Mouse (Mus musculus) forebrain, postnatal 0 days (tissue): ENCODE results near the gene Enah. TPM values are rescaled to one million over a fixed set of nuclear protein-coding genes. Genes with fewer than 3 reads are reported as not detected.

Experiments used
- ATAC-seq: fragments of 200-750 bp; cut with Nextera tagmentation; 2 replicates; pipeline ENCODE4 v1.8.0; 2017; ENCODE audit warnings: mild to moderate bottlenecking, moderate library complexity
- DNase-seq: peaks from one replicate; pipeline ENCODE4 v3.0.0-alpha.2; 2015
- H3K27ac ChIP-seq: fragments of 300-500 bp; sonication (generic); 2 replicates; pipeline ENCODE4 v1.5.1; 2014; ENCODE audit warnings: low read depth, mild to moderate bottlenecking, antibody characterized with exemption, low read length, moderate library complexity, mixed read lengths
- H3K27me3 ChIP-seq: fragments of 300-500 bp; sonication (generic); 2 replicates; pipeline ENCODE4 v1.6.1; 2014; ENCODE audit warnings: mild to moderate bottlenecking, low read length, mixed read lengths; ENCODE audit not compliant: insufficient read depth
- H3K36me3 ChIP-seq: fragments of 300-500 bp; sonication (generic); 2 replicates; pipeline ENCODE4 v1.6.1; 2014; ENCODE audit warnings: mild to moderate bottlenecking, moderate library complexity; ENCODE audit not compliant: insufficient read depth
- H3K4me1 ChIP-seq: fragments of 300-500 bp; sonication (generic); 2 replicates; pipeline ENCODE4 v1.6.1; 2014; ENCODE audit warnings: antibody characterized with exemption; ENCODE audit not compliant: insufficient read depth
- H3K4me2 ChIP-seq: fragments of 300-500 bp; sonication (generic); 2 replicates; pipeline ENCODE4 v1.6.1; 2014; ENCODE audit warnings: low read depth, mild to moderate bottlenecking, moderate library complexity
- H3K4me3 ChIP-seq: fragments of 300-500 bp; sonication (generic); 2 replicates; pipeline ENCODE4 v1.5.1; 2014; ENCODE audit warnings: low read depth, low read length, mixed read lengths
- H3K9ac ChIP-seq: fragments of 300-500 bp; sonication (generic); 2 replicates; pipeline ENCODE4 v1.6.1; 2014; ENCODE audit warnings: mild to moderate bottlenecking
- H3K9me3 ChIP-seq: fragments of 300-500 bp; sonication (generic); 2 replicates; pipeline ENCODE4 v1.6.1; 2016; ENCODE audit warnings: low read length
- CTCF ChIP-seq: sonication (generic); IDR thresholded peaks from 2 replicates; pipeline ENCODE4 v1.5.1; 2016; ENCODE audit warnings: antibody characterized with exemption, control low read depth, low read depth
- WGBS: fragments of 180-500 bp; shearing (Covaris S2); extraction: QIAGEN DNeasy Blood & Tissue Kit; methylation state at CpG from one replicate; pipeline ENCODE4 v1.1.7; 2014; 5-methylcytosine and 5-hydroxymethylcytosine counted together
- polyA plus RNA-seq: library from polyadenylated mRNA; unstranded; fragments of >200 nt; fragmentation: Nextera tagmentation; extraction: Ambion mirVana; gene quantifications from 2 replicates; pipeline ENCODE4 v1.2.1, GENCODE M21; 2015
- total RNA-seq: library from RNA; depleted of rRNA; stranded (reverse); fragments of >200 nt; gene quantifications from 2 replicates; pipeline ENCODE4 v1.2.3, GENCODE M21; 2014

Enah gene
- total and polyA plus RNA-seq, 2 experiments from 2014 or later = 16.0 to 88.0 TPM

- no peaks in the 10 kb centered on the region for H3K4me1 ChIP-seq
- WGBS = 49% methylated on average over 15 of the region's 15 CpGs
- peak; percentile 31; the same call in 1 of the 2 replicates for TF ChIP-seq CTCF
- DNase-seq (no peak), ATAC-seq (0 out of 2 replicates have a peak, but pooled peaks have one; percentile 19)
- no peak overlapping the region for H3K4me3 ChIP-seq
- H3K9me3 ChIP-seq = no peaks in the 10 kb centered on the region
- no peak overlapping the region for H3K9ac ChIP-seq
- no peaks in the 10 kb centered on the region for H3K27me3 ChIP-seq
- no peak overlapping the region for H3K27ac ChIP-seq
- H3K4me2 ChIP-seq = no peak overlapping the region
- H3K36me3 ChIP-seq = no peaks in the 10 kb centered on the region
Measured at GRCm38 (mm10) chr1:181880752-181881325, 139.0 kb downstream of the Enah start.

DNA sequence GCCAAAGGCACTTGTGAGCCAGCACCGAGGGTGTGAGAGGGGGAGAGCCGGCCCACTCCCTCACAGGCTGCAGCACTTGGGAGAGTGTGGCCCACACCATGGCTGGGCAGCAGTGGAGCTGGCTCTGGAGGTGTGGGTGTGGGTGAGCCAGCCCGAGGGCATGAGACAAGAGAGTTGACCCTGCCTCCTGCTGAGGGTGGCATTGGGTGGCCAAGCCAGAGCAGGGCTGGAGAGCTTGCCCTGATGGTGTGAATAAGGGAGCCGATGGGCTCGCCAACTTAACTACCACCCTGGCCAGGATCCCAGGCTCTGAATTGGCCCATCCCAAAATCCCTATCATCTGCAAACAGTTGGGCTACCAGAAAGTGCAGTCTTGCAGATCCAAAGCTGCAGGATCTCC lies 141.4 kb downstream of the Enah start:
- TF ChIP-seq CTCF = no peak
- H3K4me1 ChIP-seq = no peaks in the 10 kb centered on the region
- H3K9me3 ChIP-seq = no peaks in the 10 kb centered on the region
- H3K9ac ChIP-seq = no peak overlapping the region
- peak; percentile 38 for ATAC-seq
- H3K27ac ChIP-seq = no peak overlapping the region
- no peaks in the 10 kb centered on the region for H3K36me3 ChIP-seq
- H3K4me3 ChIP-seq = no peak overlapping the region
- H3K4me2 ChIP-seq = no peak overlapping the region
- H3K27me3 ChIP-seq = no peaks in the 10 kb centered on the region
- DNase-seq = peak; percentile 21
- 34% methylated on average over 5 of the region's 5 CpGs for WGBS

DNA sequence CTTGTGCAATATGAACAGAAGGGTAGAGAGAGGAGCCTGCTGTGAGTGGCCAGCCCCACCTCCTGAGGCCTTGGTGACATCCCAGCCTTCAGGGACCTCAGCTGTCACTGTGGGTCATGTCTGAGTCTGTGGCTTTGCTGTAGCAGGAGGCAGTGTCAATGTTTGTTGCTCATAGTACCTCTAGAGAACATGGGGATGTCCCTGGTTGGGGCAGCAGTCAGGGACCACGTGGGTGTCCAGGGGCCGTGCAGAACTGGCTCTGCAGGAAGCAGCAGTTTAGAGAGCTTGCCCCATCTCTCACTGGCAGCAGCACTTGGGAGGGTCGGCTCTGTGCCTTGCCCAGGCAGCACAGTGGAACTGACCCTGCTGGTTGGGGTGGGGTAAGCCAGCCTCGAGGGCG lies 142.7 kb downstream of the Enah start:
- Histone ChIP-seq H3K4me1 (no peaks in the 10 kb centered on the region), H3K4me3 (no peak overlapping the region), H3K4me2 (no peak overlapping the region), H3K9ac (no peak overlapping the region), H3K27ac (no peak overlapping the region), H3K27me3 (no peaks in the 10 kb centered on the region), H3K9me3 (no peaks in the 10 kb centered on the region), H3K36me3 (no peaks in the 10 kb centered on the region)
- ATAC-seq = no peak
- no peak for TF ChIP-seq CTCF
- WGBS = 61% methylated on average over 5 of the region's 5 CpGs
- no peak for DNase-seq

DNA sequence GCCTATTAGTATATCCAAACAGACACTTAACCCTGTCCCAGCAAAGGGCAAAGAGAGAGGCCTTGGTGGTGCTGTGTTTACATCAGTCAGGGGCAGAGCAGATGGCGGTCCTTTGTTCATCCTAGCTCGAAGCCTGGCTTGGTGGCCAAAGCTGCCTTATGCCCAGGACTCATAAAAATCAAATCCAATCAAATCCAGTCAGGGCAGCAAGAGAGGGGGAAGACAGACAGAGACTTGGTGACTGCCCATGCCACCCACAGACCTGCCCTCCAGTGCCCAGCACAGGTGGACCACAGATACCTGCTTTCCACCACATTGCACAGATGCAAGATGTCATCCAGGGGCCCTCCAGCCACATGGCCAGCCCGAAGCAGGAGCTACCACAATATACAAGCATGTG lies 143.1 kb downstream of the Enah start:
- TF ChIP-seq CTCF = no peak
- Histone ChIP-seq H3K36me3 (no peaks in the 10 kb centered on the region), H3K4me3 (no peak overlapping the region), H3K27me3 (no peaks in the 10 kb centered on the region), H3K4me2 (no peak overlapping the region), H3K27ac (no peak overlapping the region), H3K9me3 (no peaks in the 10 kb centered on the region), H3K4me1 (no peaks in the 10 kb centered on the region), H3K9ac (no peak overlapping the region)
- ATAC-seq (no peak), DNase-seq (no peak)
- 62% methylated on average over 3 of the region's 3 CpGs for WGBS

- Histone ChIP-seq H3K4me1 (no peaks in the 10 kb centered on the region), H3K4me3 (no peak overlapping the region), H3K9ac (no peak overlapping the region), H3K9me3 (no peaks in the 10 kb centered on the region), H3K27ac (no peak overlapping the region), H3K36me3 (no peaks in the 10 kb centered on the region), H3K4me2 (no peak overlapping the region), H3K27me3 (no peaks in the 10 kb centered on the region)
- DNase-seq (no peak), ATAC-seq (no peak)
- 83% methylated on average over 9 of the region's 9 CpGs for WGBS
- no peak for TF ChIP-seq CTCF
Measured at GRCm38 (mm10) chr1:181873086-181873920, 146.5 kb downstream of the Enah start.

GRCm38 (mm10) chr1:181872639-181873038 lies 147.2 kb downstream of the Enah start:
- no peaks in the 10 kb centered on the region for H3K36me3 ChIP-seq
- no peak overlapping the region for H3K27ac ChIP-seq
- H3K27me3 ChIP-seq = no peaks in the 10 kb centered on the region
- no peaks in the 10 kb centered on the region for H3K4me1 ChIP-seq
- ATAC-seq = no peak
- no peak for DNase-seq
- no peak overlapping the region for H3K4me3 ChIP-seq
- no peak overlapping the region for H3K9ac ChIP-seq
- WGBS = 56% methylated on average over 3 of the region's 3 CpGs
- no peak overlapping the region for H3K4me2 ChIP-seq
- H3K9me3 ChIP-seq = no peaks in the 10 kb centered on the region
- no peak for TF ChIP-seq CTCF
